Mouse (Mus musculus): ENCODE measurements around the gene Mtmr3. TPM values are rescaled to one million over a fixed set of nuclear protein-coding genes. Genes with fewer than 3 reads are reported as not detected.
"Not testable (repeated sequence)": the region's sequence is repeated elsewhere in the genome, so short reads cannot be mapped to it uniquely, and the experiment has no call there.

The Mtmr3 gene
- polyA plus RNA-seq, 1 experiment from 2014 or later = 23.6 TPM

GRCm38 (mm10) chr11:4602691-4603441 lies 8.2 kb upstream of the Mtmr3 start:
- peak; percentile 37 for DNase-seq (ENCODE audit: low spot score)

GRCm38 (mm10) chr11:4601890-4602289 lies 7.2 kb upstream of the Mtmr3 start:
- no peak for DNase-seq (ENCODE audit: low spot score)

DNA sequence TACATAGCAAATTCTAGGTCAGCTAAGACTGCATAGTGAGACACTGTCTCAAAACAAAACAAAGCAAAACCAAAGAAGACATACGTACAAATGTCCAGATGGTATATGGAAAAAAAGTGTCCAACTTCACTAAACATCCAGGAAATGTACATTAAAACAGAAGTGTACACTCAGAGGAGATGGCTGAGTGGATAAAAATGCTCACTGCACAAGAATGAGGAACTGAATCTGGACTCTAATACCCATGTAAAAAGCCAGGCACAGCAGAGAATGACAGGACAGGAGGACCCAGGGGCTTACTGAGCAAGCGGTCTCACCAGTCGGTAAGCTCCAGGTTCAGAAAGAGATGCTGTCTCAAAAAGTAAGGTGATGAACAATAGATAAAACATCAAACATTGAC lies 5.3 kb upstream of the Mtmr3 start:
- no peak for DNase-seq (ENCODE audit: low spot score)

DNA sequence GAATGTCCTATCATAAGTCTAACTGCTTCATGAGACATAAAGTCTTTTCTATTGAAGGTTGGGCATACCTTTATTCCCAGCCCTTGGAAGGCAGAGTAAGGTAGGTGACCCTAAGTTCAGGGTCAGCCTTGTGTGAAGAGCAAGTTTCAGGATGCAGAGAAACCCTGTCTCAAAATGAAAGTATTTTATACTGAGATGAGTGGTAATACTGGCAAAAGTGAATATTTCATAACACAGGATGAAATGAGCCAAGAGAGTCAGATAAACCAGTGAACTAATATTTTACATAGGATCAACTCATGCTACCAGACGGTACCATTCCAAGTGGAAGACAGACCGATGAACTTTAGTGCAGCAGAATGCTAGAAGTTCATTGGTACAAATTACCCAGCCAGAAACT lies 3.7 kb upstream of the Mtmr3 start:
- DNase-seq (ENCODE audit: low spot score) = no peak

DNA sequence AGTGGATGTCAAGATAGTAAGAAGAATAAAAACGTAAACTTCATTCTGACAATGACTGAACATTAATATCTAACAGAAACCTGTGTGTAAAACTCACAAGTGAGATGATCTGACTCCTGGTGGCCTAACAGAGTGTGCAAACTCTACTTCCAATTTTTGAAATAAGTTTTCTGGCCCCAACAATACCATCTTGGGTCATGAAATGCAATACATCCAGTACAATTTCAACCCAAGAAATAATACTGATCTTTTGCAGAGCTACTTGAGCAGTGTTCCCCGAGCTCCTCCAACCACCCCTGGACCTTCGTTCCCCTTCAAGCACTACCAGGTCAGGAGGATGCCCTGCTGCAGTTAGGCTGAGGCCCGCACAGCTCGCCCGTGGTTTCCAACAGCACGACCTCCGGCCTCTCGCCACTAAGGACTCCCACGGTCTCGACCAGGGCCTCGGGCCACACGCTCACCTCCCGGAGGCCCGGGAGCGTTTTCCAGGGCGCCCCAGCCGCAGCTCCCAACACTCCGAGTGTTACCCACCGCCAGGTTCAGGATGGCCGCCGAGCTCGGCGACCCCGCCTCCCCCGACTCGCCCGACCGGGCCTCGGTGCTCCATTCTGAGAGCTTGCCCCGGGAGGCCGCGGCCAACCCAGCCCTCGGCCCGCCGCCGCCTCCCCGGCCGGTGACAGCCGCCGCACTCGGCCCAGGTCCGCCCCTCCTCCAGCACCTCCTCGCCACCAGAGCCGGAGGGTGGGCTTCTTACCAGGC lies 635 bp downstream of the Mtmr3 start:
- peak; percentile 41 for DNase-seq (ENCODE audit: low spot score)

- no peak for DNase-seq (ENCODE audit: low spot score)
These were observed 1.2 kb downstream of the Mtmr3 start for GRCm38 (mm10) chr11:4593491-4593848.

- no peak for DNase-seq (ENCODE audit: low spot score)
These were observed 2.9 kb downstream of the Mtmr3 start for GRCm38 (mm10) chr11:4591811-4592210.

DNA sequence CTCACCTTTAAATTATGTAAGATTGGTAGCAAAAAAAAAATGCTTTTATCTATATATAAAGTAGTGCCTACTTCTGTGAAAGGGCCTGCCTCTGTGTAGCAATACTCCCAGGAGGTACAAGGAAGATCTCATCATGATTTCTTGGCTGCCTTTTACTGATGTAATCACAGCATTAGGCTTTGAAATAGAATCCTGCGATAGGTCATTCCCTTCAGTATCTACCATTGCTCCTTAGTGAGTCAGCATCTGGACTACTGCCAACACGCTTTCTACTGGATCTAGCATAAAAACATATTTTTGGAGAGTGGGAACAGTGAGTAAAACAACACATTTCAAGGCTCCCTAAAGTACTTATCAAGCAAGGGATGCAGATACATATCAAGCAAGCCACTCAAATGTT lies 16.0 kb downstream of the Mtmr3 start:
- no peak for DNase-seq (ENCODE audit: low spot score)

GRCm38 (mm10) chr11:4577079-4577478 lies 17.6 kb downstream of the Mtmr3 start:
- no peak for DNase-seq (ENCODE audit: low spot score)

- DNase-seq (ENCODE audit: low spot score) = not testable (repeated sequence)
These were observed 18.5 kb downstream of the Mtmr3 start for GRCm38 (mm10) chr11:4576090-4576732.

GRCm38 (mm10) chr11:4571491-4571901 lies 23.2 kb downstream of the Mtmr3 start:
- no peak for DNase-seq (ENCODE audit: low spot score)

DNA sequence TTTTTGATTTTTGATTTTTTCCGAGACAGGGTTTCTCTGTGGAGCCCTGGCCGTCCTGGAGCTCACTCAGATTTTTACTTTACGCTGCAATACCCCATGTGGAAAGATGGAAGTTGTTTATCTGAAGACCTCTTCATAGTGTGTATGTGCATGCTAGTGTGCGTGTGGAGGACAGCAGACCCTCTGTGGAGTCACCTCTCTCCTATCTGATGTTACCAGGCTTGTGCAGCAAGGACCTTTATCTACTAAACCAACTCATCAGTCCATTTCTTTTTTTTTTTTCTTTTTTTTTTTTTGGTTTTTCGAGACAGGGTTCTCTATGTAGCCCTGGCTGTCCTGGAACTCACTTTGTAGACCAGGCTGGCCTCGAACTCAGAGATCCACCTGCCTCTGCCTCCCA lies 28.3 kb downstream of the Mtmr3 start:
- no peak for DNase-seq (ENCODE audit: low spot score)

DNA sequence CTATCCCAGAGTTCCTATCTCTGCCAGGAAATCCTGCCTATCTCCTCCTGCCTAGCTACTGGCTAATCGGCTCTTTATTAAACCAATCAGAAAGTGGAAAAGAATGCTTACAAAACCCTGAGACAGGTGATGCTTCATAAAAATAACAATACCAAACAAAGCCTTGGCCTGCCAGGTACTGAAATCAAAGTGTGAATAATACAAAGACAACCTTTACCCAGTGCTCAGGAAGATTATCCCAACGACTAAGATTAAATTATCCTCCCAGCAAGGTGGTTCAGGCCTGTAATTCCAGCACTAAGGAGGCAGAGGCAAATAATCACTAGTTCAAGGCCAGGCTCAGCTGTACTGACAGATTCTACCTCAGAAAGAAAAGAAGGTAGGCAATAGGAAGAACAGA lies 29.1 kb downstream of the Mtmr3 start:
- no peak for DNase-seq (ENCODE audit: low spot score)

DNA sequence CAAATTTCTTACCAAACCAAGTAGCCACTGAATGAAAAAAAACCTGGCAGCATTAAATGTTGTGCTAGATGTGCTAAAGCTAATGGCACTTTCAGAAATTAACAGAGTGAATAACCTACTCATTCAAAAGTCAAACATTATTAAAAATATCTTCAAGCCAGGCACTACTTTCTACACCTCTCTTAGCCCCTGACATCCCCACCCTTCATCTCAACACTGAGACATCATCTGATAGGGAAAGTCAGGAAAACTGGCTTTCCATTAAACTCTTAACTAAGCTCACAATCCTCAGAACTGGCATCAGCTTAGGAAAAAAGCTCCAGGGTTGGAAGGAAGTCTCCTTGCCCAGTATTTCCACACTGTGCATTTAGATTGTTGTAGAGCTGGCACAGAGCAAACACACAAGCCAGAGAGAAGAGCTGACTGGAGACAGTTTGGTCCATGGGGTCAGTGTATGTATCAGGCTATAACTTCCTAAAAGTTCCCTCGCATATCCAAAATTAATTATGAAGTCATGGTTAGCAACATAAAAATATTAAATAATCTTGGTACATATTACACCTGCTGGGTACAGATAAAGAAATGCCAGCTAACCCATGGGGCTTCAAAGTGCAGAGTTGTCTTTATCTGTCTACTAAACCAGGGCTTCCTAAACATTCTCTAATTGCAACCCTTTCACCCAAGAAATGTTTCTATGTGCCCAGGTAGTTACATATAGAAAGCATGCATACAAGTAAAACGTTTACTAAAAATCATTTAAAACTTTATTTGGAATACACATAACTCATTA lies 41.2 kb downstream of the Mtmr3 start:
- DNase-seq (ENCODE audit: low spot score) = no peak

DNA sequence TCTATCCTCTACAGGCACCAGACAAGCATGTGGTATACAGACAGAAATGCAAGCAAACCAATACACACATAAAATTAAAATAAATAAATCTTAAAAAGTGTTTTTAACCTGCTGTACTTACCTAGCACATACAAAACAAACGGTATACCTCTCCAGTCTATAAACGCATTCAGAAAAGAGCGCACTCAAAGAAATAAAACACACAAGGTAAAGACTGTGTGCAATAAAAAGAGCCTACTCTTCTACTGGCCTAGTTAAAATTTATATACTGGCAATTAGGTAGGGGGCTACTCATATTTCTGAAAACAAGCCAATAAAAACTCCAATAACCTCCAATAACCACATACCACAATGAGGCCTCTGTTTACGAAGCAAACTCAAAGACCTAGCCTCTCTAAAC lies 47.1 kb downstream of the Mtmr3 start:
- DNase-seq (ENCODE audit: low spot score) = no peak

GRCm38 (mm10) chr11:4545976-4546375 lies 48.7 kb downstream of the Mtmr3 start:
- no peak for DNase-seq (ENCODE audit: low spot score)

- no peak for DNase-seq (ENCODE audit: low spot score)
These were observed 49.3 kb downstream of the Mtmr3 start for GRCm38 (mm10) chr11:4545401-4545800.

DNA sequence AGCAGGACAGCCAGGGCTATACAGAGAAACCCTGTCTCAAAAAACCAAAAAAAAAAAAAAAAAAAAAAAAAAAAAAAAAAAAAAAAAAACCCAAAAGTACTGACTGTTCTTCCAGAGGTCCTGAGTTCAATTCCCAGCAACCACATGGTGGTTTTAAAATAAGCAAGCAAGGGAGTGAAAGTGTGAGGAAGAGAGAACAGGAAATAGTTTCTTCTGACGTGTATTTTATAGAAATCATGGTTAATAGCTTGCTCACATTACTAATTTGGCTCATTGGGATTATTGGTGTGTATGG lies 50.1 kb downstream of the Mtmr3 start:
- DNase-seq (ENCODE audit: low spot score) = not testable (repeated sequence)

GRCm38 (mm10) chr11:4543746-4544626 lies 50.7 kb downstream of the Mtmr3 start:
- no peak for DNase-seq (ENCODE audit: low spot score)

- DNase-seq (ENCODE audit: low spot score) = no peak
These were observed 51.6 kb downstream of the Mtmr3 start for GRCm38 (mm10) chr11:4543040-4543551.

- peak; percentile 49 for DNase-seq (ENCODE audit: low spot score)
These were observed 58.0 kb downstream of the Mtmr3 start for GRCm38 (mm10) chr11:4536645-4537044.
